Mouse (Mus musculus) right cerebral cortex, postnatal 4 days (tissue): Measurements from ENCODE around the gene P2ry6.
A peak's percentile ranks its signal among the peaks of the same experiment; 100 is the strongest.

Experiments used
- DNase-seq: peaks from one replicate; pipeline ENCODE4 v3.0.0-alpha.2; 2022

Gene P2ry6

DNA sequence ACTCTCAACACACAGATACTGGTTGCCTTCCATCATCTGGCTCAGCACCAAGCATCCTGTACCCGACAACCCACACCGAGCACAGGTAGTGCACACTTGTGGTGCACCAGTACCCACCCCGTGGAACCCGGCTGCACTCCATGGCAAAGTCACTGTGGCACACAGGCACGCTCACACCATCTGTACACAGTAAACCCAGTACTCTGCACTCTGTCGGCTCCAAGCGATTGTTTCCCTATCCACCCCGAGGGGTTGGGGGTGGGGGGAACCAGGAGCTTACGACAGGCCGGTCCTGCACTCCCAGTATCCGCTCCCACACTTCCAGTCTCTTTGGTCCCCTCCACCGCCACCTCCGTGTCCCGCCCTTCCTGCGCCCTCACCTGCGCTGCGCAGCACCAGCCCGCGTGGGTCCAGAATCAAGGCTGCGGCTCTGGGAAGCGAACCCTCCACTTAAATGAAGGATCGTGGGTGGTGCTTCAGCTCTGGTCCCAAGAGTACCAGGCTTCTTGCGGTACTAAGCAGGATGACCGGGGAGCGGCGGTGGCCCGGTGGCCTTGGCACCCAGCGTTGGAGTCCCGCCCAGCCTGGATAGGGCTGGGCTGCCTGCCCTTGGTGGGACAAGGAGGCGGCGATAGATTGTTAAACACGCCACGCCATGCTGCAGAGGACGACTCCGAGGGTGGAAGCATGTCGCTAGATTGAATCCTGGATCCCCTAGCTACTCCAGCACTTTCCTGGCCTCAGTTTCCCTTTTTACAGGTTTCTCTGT is at the start of gene P2ry6:
Gene P2ry6 (minus strand): TSS at position 515 of the 769 bp plus-strand sequence.
- DNase-seq: peak; percentile 42

DNA sequence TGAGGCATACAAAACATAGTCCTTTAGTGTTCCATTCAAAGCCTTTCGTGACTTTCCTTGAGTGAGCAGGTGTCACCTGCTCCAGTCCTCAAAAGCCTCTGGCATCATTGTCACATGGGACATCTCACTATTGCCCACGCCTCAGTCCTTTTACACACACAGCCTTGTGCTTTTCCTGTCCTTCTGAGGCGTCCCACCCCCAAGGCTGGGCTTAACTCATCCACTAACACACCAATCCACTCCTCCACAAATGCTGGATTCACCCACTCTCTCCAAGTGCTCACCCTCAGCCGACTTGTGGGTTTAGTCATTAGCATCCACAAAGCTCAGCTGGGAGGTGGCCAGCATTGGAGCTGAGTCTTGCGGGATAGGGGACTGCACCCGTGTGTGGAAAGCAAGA is 43.0 kb upstream of the P2ry6 start:
- no peak for DNase-seq

DNA sequence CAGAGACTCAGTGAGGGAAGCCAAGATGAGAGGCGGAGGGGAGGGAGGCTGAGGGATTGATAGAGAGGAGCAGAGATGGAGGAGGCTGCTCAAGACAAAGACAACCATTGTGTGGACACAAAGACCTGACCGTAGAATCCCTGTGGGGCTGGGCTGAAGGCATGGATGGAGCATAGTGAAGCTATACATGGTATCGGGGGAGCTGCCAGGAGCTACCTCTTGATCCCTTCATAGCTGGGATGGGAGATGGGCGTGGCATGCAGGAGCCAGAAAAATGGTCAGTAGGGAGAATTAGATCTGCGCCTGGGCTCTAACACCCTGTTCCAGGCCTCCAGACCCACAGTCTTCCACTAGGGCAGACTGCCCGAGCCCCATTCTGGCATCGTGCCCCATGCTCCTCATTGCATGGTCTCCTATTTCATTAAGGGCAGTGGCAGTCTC is 42.6 kb upstream of the P2ry6 start:
- peak; percentile 67 for DNase-seq

DNA sequence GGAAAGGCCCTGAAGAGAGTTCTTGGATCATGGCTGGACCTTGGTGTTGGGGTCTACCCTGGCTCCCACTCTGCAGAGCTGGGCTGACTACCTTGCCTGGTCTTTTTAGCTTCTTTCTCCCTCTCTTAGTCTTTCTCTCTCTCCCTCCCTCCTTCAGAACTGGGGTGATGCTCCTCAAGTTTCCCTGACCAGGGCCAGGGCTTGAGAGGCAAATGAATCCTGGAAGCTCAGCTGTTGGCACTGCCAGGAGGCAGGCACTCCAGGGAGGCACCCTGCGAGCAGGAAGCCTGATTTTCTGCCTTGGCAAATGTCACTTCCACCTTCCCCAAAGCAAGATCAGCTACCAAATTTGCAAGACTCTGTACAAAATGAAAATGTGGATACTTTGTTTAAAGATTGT is 40.5 kb upstream of the P2ry6 start:
- DNase-seq: no peak

DNA sequence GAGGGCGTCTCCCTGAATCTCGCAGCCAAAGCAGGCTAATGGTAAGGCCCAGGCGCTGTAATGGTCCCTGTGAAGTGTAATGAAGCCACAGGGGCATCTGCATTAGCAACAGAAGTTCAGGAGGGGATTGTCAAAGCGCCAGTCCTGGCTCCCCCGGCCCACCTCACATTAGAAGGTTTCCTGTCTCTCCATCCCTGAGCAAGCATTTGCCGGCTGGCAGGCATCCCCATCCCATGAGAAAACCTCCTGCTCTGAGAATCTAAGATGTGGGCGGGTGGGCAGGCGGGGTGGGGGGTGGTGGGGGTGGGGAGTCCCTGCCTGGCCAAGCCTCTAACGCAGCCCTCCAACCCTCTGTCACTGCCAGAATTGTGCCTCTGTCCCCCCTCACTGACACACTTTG is 39.6 kb upstream of the P2ry6 start:
- no peak for DNase-seq

DNA sequence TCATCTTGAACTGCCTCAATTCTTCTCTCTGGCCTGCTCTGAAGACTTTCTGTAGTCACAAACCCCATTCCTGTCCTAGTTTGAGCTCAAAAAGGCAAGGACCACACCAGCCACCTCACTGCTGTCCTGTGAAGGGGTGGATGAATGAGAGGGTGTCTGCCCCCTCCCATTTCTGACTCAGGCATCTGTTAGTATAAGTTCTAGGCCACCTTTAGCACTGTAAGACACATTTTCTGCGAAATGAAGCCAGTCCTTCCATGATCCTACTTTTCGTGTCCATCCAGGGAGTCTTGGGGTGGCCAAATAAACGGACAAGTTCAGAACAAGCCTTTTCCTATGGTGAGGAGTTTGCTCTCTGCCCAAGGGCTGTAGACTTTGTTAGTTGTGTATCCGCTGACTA is 38.1 kb upstream of the P2ry6 start, which contains the start of gene P2ry2:
Gene P2ry2 (minus strand): TSS at position 326 of the 400 bp plus-strand sequence.
- no peak for DNase-seq

DNA sequence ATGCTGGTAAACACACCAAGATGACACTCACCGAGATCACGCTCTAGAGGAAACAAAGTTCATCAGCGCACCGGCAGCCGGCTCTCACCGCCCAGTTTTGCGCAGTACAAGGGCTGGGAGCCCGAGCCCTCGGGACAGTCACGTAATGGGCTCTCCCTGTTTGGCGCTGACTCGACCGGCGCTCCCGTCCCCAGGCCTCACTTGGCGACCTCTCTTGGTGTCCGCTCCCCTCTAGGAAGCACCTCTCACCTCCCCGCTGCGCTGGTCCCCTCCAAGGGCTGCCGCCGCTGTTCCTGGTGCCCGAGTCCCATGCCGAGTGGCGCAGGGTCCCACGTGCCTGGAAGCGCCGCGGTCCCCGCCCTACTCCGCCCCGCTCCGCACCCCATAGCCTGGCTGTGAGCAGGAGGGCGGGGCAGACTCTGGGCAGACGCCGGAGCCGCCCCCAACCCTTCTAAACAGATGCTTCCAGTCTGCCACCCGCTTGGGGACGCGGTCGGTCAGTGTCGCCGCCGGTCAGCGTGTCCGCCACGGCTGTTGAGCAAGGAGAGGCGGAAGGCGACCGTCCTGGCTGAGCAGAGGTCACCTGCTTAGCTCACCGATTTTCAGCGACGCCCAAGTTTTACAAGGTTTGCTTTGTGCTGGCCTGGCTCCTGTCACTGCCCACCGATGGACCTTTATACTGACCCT is 37.4 kb upstream of the P2ry6 start:
- peak; percentile 42 for DNase-seq

DNA sequence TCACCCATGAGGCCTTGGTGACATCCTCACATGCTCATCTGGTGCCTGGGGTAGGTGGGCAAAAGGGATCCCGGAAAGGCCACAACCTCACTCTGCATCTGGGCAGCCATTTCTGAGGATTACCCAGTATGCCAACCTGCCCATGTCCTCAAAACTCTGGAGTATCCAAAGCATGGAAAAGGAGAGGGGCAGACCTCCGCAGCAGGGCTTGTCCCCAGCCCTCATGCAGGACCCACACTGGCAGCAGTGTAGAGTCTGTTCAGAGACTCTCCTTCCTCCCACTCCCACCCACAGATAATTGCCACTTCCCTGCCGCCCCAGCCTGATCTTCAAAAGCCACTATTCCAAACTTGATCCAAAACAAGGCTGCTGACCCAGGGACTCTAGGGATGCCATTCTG is 36.3 kb upstream of the P2ry6 start:
- no peak for DNase-seq

DNA sequence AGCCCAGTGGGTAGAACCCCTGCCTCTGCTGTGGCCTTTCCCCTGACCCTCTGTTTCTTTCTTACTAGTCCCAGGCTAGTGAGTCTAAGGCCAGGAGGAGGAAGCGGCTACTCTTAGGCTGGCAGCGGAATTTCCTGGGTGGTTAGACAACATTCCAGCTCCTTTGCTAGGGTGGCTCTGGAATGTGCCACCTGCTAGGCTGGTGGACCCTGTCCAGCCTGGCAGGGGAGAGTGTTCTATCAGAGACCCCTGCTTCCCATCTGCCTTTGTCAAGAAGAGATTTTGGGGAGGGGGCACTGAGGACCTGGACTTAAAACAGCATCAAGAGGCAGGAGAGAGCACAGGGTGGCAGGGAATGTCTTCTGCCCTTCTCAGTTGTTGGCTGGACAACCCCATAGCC is 31.8 kb upstream of the P2ry6 start:
- DNase-seq: no peak

DNA sequence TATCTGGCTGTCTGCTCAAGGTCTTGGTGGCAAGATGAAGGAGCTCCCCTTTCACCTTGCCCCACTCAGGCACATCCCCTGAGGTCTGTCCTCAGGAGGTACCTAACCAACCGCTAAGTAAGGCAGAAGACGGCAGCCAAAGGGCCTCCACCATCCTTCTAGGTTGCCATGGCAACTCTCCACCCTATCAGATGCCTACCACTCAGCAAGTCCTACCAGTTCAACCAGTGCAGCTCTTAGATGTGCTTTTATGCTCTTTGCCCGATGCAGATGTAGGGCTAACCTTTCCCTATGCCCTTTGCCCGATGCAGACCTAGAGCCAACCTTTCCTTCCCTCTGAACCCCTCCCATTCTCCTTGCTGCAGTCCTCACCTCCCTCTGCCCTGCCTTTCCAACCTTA is 30.7 kb upstream of the P2ry6 start:
- no peak for DNase-seq

DNA sequence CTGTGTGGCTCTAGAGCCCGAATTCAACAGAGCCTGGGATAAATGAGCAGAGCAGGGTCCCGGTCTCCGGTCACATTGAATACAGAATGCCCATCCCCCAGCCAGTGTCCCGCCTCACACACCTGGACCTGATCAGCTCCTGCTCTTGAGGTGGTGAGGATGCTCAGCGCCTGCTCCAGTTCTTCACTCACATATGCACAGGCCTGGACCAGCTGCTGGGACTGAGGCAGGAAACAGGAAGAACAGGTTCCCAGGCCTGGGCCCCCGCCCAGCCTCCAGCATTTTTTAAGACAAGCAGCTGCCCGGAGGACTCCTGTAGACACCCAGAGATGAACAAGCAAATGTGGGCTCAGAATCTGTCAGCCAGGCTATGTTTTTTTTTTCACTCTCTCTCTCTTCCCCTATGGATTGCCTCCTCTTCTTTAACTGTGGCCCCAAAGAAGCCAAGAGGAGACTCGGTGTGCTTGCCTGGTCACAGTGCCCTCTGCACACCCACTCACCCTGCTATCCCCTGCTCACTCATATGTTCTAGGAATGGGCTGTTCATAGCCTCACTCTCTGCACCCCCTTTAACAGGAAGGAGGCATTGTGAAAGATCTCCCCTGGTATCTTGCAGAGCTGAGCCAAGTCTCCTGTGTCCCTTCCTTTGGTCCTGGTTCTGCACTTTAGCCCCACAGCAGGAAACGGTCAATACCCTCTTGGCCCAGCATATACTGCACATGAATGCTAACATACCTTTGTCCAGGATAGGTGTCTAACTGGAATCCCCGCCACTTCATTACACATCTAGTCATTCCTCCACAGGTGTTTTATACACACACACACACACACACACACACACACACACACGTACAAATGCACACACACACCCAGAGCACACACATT is 29.2 kb upstream of the P2ry6 start:
- no peak for DNase-seq

DNA sequence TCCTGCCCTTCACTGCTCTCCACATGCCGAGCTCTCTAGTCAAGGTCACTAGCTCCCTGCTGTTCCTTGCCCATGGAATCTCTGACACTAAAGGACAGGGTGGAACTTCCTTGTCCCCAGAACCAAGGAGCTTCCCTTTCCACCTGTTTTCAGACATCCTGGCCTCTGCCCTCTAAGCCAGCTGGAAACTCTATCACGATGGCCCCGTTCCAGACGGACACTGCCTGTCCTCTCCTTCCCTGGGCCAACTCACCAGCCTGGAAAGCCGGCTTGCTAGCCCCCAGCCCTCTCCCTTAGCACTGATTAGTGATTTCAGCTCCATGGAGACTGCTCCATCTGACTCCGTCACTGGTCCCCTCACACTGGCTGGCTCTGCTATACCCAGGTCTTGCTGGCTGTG is 27.8 kb upstream of the P2ry6 start:
- DNase-seq: no peak

DNA sequence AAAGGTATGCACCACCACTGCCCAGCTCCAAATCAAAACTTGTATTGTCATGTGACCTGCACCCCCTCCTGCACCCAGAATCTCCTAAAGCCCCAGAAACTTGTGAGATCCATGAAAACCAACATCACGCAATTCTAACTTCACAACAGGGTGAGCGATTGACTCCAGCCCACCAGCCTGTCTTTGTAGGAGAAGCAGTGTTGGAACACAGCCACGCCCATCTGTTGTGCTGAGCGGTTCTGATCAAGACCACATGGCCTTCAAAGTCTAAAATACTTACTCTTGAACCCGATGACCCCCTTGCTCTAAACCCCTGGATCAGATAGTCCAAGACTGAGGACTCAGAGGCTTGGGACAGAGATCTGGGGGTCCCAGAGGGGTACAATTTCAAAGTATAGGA is 25.2 kb upstream of the P2ry6 start:
- no peak for DNase-seq

DNA sequence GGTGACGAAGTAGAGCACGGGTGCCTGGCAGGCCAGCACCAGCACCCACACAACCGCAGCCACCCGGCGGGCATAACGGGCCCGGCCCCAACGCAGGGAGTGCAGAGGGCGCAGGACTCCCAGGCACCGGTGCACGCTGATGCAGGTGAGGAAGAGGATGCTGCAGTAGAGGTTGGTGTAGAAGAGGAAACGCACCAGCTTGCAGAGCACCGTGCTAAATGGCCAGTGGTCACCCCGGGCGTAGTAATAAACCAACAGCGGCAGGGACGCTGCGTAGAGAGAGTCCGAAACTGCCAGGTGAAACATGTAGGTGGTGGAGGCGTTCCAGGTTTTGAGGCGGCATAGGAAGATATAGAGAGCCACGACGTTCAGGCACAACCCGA is 24.1 kb upstream of the P2ry6 start:
- no peak for DNase-seq

DNA sequence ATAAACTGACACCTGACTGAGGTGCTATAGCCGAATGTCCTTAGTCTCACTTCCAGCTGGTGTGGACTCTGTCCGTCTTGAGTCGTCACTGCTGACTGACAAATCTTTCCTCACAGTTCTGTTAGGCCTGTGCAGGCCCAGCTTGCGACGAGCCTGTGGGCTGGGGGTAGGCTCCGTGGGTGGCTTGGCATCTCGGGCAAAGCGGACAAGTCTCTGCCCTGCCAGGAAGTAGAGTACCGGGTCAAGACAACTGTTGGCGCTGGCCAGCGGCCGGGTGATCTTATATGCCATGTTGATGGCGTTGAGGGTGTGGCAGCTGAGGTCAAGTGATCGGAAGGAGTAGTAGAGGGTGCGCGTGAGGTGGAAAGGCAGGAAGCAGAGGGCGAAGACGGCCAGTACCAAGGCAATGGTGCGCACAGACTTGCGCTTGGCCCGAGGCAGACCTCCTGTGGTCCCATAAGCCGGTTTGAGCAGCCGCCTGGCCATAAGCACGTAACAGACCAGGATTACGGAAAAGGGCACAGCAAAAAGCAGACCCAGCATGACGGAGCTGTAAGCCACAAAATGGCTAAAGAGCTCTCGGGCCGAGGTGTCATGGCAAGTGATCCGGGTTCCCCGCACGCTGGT is 23.6 kb upstream of the P2ry6 start:
- DNase-seq: no peak

DNA sequence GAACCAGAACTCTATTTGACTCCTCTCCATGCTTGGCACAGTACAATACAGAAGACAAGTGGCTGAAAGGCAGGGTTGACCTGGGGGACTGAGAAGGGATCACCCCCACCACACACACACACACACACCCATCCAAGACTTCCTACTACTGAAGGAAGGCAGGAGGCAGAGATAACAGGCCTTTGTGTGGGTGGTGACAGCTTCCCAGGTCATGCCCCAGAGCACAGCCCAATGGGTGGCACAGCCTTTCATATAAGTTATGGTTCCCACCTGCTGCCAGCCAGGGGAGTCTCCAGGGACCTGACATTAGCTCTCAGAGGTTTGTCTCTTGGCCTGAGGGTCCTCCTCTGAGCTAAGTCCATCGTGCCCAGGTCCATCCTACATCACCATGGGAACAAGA is 22.8 kb upstream of the P2ry6 start:
- no peak for DNase-seq

DNA sequence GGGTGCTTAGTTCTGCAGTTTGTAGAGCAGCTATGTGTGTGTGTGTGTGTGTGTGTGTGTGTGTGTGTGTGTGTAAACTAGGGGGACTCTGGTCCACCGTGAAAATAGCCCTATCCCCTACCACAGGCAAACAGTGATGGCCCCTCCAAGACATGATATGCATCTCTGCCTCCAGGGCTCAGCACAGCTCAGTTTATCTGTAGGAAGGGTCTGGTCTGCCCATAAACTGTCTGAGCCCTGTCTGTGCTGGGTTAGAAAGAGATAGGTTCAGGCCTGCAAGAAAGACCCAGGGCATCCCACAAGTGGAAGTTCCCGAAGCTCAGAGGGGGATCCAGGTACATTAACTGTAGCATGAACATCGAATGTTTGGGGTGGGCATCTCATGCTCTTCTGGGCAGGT is 21.5 kb upstream of the P2ry6 start:
- no peak for DNase-seq

DNA sequence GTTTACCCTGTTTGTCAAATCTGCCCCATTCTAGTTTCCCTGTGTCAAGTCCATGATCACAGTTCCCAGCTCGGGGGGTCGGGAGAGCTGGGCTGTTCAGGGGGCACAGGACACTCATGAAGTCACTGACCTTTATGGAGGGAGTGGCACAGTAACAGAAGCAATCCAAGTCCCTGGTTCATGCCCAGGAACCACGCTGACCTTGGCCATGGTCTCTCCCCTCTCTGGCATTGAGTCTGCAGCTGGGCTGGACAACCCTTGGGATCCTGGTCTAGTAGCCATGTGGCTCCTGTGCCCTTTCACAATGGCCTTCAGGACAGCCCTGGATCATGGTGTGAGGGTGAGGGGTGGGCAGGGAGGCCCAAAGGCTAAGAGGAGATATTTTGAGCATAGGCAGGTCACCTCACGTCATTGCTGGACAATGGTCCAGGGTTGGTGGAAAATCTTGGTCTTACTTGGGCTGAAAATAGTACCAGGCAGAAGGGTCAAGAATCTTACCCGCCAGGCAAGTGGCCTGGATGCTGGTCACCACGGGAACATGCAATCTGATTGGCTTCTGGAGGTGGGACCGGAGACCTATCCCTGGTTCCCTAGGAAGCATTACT is 20.9 kb upstream of the P2ry6 start:
- no peak for DNase-seq

DNA sequence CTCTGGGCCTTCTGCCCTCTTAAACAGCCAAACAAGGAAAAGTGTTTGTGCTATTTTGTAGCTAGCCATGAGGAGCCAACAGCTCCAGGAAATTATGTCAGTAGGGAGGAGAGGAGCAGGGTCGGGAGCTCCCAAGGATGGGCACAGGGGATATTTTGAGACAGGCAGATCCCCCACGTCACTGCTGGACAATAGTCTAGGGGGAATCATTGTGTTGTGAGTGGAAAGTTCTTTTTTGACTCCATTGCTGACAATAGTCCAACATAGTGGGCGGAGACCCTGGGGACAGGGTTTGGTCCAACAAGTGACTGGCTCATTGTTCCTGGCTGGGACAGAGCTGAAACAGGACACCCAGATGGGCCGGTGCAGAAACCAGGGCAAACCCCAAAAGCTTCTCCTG is 18.7 kb upstream of the P2ry6 start:
- DNase-seq: no peak

DNA sequence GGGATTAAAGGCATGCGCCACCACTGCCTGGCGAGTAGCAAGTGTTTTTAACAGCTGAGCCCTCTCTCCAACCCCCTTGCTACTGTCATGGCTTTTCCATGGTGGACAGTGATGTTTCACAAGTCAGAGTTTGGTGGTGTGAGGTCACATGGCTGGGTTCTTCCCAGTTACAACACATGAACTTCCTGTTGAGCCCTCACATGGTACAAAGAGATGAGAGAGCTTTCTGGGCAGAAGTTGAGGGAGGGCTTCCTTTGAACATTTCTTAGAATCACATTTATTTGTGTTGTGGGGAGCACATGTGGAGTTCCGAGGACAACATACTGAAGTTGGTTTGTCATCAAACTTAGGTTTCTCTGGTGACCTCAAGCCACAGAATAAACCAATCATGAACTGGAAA is 17.5 kb upstream of the P2ry6 start:
- DNase-seq: no peak

DNA sequence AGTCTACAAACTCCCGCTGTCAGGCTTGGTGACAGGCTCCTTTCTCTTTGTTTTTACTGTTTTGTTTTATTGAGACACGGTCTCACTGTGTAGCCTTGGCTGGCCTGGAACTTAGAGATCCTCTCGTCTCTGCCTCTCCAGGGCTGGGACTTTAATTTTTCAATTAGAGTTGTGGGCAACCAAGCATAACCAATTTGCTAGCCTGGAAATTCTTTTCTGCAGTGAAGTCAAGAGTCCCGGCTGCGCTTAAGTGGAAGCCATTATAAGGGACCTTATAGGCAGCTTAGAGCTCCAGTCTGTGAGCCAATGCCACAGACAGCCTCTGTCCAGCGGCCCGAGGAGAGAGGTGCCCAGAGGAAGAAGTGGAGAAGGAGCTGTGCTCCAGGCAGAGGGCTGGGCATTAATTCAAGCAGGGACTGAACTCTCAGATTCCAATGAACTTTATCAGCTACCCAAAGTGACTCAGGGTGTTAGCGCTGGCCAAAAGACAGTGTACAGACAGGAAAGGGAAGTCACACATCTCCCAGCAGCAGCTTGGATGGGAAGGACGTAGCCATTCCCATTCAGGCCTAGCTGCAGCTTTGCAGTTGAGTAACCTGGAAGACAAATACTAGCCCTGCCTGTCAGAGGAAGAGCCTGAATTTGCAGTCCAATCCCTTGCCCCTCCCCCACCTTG is 16.3 kb upstream of the P2ry6 start:
- DNase-seq: no peak

DNA sequence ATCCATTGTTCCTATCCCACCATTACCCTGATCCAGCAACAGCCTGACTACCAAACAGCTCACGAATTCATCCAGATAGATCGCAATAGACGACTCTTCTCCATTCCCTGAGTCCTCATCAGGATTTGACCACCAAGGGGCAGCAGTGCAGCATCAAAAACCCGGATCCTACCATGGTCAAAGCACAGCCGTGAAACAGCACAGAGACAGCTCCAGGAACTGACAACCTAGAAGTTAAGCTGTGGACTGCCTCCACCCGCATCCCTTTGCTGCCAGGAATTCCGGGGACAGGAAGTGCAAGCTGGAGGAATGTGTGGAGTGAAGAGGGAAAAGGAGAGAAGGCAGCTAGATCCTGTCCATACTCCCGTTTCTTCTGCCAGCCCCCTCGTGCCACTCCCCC is 13.6 kb upstream of the P2ry6 start:
- peak; percentile 58 for DNase-seq
